Mouse (Mus musculus) leukemia stem cell, adult 10-12 weeks (primary cell): ENCODE results near the gene Gm14434. TPM values are rescaled to one million over a fixed set of nuclear protein-coding genes. Genes with fewer than 3 reads are reported as not detected.

Source experiments
- polyA plus RNA-seq: library from polyadenylated mRNA; stranded (reverse); fragments of >175 nt; gene quantifications from 2 replicates; pipeline ENCODE4 v1.2.3, GENCODE M21; 2012; ENCODE audit warnings: low replicate concordance

Gm14434 gene
- polyA plus RNA-seq: 0.54 TPM in 1 of 2 replicates, not detected in the other

DNA sequence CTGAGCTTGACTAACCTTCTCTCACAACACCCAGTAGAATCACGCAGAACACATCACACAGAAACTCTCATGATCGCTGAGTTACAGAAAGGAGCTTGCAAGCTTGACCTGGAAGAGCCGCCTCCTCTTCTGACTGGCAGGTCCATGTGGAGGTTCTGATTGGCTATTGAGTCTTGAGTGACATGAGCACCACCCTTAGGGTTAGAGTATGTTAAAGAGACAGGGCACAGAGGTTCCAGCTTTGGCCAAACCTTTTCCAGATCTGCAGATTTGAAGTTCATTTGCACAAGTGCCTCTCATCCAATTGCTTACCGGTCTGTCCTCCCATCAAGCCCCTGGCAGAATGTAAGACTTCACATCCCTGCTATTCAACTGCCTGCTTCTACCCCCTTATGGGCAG is at the start of gene Gm14434:
Gene Gm14434 (minus strand): TSS at position 101 of the 400 bp plus-strand sequence.

DNA sequence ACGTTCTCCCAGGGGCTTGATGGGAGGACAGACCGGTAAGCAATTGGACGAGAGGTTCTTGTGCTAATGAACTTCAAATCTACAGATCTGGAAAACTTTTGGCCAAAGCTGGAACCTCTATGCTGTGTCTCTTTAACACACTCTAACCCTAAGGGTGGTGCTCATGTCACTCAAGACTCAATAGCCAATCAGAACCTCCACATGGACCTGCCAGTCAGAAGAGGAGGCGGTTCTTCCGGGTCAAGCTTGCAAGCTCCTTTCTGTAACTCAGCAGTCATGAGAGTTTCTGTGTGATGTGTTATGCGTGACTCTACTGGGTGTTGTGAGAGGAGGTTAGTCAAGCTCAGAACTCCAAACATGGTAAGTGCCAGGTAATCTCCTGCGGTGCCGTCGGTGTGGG is 34.2 kb upstream of the Gm14434 start, which contains the start of gene Zfp967:
Gene Zfp967 (plus strand): TSS at position 301 of the 400 bp plus-strand sequence.

DNA sequence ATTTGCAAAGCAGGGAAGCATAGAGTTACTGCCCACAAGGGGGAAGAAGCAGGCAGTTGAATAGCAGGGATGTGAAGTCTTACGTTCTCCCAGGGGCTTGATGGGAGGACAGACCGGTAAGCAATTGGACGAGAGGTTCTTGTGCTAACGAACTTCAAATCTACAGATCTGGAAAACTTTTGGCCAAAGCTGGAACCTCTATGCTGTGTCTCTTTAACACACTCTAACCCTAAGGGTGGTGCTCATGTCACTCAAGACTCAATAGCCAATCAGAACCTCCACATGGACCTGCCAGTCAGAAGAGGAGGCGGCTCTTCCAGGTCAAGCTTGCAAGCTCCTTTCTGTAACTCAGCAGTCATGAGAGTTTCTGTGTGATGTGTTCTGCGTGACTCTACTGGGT is 63.3 kb downstream of the Gm14434 start, which contains the start of gene Gm14435:
Gene Gm14435 (plus strand): TSS at position 301 of the 400 bp plus-strand sequence.

Other genes with a start within 250 kb of the Gm14434 start
- not detected in 2 replicates for gene Gm11009, start 167.3 kb downstream of the Gm14434 start, polyA plus RNA-seq
- gene Gm14435, start 63.2 kb downstream of the Gm14434 start, polyA plus RNA-seq: not detected in 2 replicates
- not detected in 2 replicates for gene Zfp967, start 34.3 kb upstream of the Gm14434 start, polyA plus RNA-seq
- gene Gm14308, start 149.6 kb upstream of the Gm14434 start, polyA plus RNA-seq: not detected in 2 replicates
- not detected in 2 replicates for gene Zfp973, start 183.7 kb upstream of the Gm14434 start, polyA plus RNA-seq
- 1.1 TPM in 1 of 2 replicates, not detected in the other for gene Gm14305, start 221.5 kb upstream of the Gm14434 start, polyA plus RNA-seq